Mouse (Mus musculus) gastrocnemius, adult 2 months (tissue): ENCODE data around the gene Casq2. TPM values are rescaled to one million over a fixed set of nuclear protein-coding genes. Genes with fewer than 3 reads are reported as not detected.

ENCODE experiments used
- DNase-seq: peaks from one replicate; pipeline ENCODE4 v3.0.0; 2022
- H3K27ac ChIP-seq: fragments of 200-600 bp; 2 replicates; pipeline ENCODE4 v1.8.1; 2022; ENCODE audit warnings: mild to moderate bottlenecking
- H3K4me3 ChIP-seq: fragments of 200-600 bp; 2 replicates; pipeline ENCODE4 v1.8.1; 2022; ENCODE audit warnings: mild to moderate bottlenecking, moderate library complexity
- CTCF ChIP-seq: fragments of 200-600 bp; IDR thresholded peaks from 2 replicates; pipeline ENCODE4 v1.8.1; 2022; ENCODE audit warnings: antibody characterized with exemption, mild to moderate bottlenecking, moderate library complexity
- intact Hi-C: fragments of 180-260 bp; cut with DNase I; formaldehyde crosslinking; loops from one replicate; pipeline ENCODE4 v1.15.1; 2025
- long read RNA-seq, 2 experiments: library from polyadenylated mRNA; stranded (forward); transcript quantifications; one replicate each; pipeline ENCODE4 v2.0.0; 2021
- total RNA-seq, 2 experiments: library from RNA; stranded (reverse); gene quantifications; 2 replicates each; pipeline ENCODE4 v1.2.3; 2021

Casq2 gene
- total RNA-seq, result 100 to 1,000 TPM in 1 of 2 experiments, 10 to 100 TPM in 1; 21.9 to 106 TPM
- long read RNA-seq, experiment 1, transcript Casq2-201 (11 exons, 2,556 nt), result major isoform, 126 of 141 reads
- long read RNA-seq, experiment 1, partial matches to known transcripts, result 1 of 141 reads
- long read RNA-seq, experiment 1, other reads (novel, unspliced or antisense), result 14 of 141 reads
- long read RNA-seq, experiment 2, transcript Casq2-201 (11 exons, 2,556 nt), result major isoform, 75 of 78 reads
- long read RNA-seq, experiment 2, partial matches to known transcripts, result 1 of 78 reads
- long read RNA-seq, experiment 2, other reads (novel, unspliced or antisense), result 2 of 78 reads

DNA sequence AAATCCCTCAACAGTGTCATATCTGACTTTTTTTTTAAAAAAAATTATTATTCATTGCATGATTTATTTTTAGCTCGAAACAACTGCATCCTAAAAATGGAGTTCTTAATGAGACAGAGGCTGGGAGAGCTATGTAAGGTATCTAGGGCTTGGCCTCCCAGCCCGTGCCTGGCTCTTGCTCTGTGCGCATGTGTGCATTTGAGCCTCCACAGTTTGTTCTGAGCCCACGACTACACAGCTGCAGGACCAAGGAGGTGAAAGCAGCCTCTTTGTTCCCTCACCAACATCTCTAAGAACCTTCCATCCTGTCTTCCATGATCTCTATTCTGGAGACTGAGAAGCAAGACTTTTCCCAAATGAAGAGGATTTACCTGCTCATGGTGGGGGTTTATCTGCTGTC is at the start of gene Casq2:
Gene Casq2 (plus strand): TSS at position 133 of the 400 bp plus-strand sequence.
- Histone ChIP-seq H3K4me3 (peak within 1 kb of the TSS; percentile 59), H3K27ac (peak within 1 kb of the TSS; percentile 78)
- no peak for TF ChIP-seq CTCF
- intact Hi-C loops, result loop anchor here (10.0 kb wide), 1 partner anchor 609 kb away; no protein-coding TSS in a partner anchor
- DNase-seq, result peak; percentile 28

DNA sequence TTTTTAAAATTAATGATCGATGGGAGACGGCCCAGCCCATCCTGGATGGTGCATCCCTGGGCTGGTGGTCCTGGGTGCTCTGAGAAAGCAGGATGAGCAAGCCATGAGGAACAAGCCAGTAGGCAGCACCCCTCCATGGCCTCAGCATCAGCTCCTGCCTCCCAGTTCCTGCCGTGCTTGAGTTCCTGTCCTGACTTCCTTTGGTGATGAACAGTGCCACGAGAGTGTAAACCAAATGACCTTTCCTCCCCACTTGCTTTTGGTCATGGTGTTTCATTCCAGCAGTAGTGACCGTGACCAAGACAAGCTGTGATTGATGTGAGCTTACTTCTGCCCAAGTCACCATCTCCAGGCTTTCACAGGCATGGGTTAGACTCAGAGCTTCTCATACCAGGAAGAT is 48.4 kb upstream of the Casq2 start:
- intact Hi-C loops, result no loop called here
- no peak for DNase-seq
- no peak overlapping the region for H3K4me3 ChIP-seq
- no peak for TF ChIP-seq CTCF
- no peak overlapping the region for H3K27ac ChIP-seq

GRCm38 (mm10) chr3:102038608-102039007 is 47.6 kb upstream of the Casq2 start:
- Histone ChIP-seq H3K4me3 (no peak overlapping the region), H3K27ac (no peak overlapping the region)
- no peak for DNase-seq
- no peak for TF ChIP-seq CTCF
- intact Hi-C loops, result no loop called here

GRCm38 (mm10) chr3:102041632-102042031 is 44.6 kb upstream of the Casq2 start:
- Histone ChIP-seq H3K4me3 (no peak overlapping the region), H3K27ac (no peak overlapping the region)
- intact Hi-C loops, result no loop called here
- TF ChIP-seq CTCF, result no peak
- no peak for DNase-seq

- peak; percentile 33 for TF ChIP-seq CTCF
- no peak overlapping the region for H3K27ac ChIP-seq
- DNase-seq, result no peak
- intact Hi-C loops, result no loop called here
- H3K4me3 ChIP-seq, result no peak overlapping the region
These were observed 41.1 kb upstream of the Casq2 start for GRCm38 (mm10) chr3:102045071-102045470.

DNA sequence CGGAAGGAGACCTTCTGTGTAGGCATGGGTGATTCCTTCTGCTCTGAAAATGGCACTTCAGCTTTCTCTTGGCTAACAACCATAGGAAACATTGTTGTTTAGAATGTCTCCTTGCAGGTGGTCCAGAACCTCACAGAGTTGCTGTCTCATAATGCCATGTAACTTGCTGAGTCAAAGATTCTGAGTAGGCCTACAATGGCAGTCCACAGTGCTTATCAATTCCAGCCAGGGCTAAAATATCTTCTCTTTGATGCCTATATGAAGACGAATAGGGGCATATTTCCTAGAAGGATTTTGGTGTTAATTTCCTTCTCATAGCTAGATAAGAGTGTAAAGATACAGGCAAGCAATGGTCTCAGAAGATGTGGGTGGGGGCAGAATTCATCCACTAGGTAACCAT is 38.7 kb upstream of the Casq2 start:
- Histone ChIP-seq H3K4me3 (no peak overlapping the region), H3K27ac (no peak overlapping the region)
- no peak for TF ChIP-seq CTCF
- DNase-seq, result no peak
- intact Hi-C loops, result no loop called here

DNA sequence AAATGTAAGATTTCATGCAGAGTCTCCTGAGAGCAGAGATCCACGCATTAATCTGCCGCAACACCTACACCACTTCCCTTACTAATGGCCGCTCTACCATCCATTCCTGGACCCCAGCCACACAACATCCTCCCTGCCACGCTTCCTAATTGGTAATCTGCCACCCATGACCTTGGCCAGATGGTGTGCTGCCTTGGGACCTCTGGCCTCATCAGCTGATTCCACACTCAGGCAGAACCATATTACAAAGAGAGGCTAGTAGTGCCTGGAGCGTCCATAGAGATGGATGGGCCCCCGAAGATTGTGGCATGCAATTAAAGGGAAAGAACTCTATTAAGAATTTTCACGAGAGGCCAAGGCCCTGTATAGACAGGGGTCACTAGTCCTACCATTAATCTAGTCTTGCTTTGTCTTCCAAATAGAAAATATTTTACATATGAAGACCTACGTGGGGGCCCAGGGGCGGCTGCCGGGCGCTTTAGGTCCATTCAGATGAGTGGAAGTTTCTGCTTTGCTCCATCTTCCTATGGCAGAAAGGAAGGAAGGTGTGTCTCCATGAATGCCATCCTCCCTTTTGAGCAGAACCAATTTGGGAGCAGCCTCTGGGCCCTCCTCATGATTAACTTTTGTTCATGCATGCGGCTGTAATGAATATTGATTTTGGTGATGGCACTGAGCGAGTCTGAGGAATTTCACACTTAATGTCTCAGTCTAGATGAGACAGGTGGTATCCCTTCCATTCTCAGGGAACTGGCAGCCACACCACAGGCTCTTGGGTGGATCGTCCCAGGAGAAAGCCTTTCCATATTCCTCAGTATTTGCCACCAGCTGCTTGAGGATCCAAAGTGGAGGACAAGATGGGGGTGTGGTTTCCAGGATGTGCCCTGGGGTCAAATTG is 36.8 kb upstream of the Casq2 start:
- intact Hi-C loops, result no loop called here

DNA sequence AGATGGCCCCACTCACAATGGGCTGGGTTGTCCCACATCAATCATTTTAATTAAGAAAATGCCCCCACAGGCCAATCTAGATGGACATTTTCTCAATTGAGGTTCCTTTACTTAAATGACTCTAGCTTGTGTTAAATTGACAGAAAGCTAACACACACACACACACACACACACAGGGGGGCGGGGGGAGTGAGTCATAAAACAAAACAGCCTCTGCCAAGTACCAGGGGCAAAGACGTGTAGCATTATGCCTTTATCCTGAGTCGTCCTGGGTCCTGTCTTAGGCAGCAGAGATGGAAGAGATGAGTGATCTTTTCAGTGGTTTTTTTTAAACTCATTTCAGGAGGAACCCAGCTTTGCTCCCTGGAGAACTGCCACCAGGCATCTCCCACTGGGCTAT is 34.2 kb upstream of the Casq2 start:
- TF ChIP-seq CTCF, result no peak
- DNase-seq, result no peak
- Histone ChIP-seq H3K27ac (no peak overlapping the region), H3K4me3 (no peak overlapping the region)
- intact Hi-C loops, result no loop called here

More for the DNA sequence above, 36.8 kb upstream of the Casq2 start:
- Histone ChIP-seq H3K27ac (no peak overlapping the region), H3K4me3 (no peak overlapping the region)
- no peak for DNase-seq
- no peak for TF ChIP-seq CTCF

DNA sequence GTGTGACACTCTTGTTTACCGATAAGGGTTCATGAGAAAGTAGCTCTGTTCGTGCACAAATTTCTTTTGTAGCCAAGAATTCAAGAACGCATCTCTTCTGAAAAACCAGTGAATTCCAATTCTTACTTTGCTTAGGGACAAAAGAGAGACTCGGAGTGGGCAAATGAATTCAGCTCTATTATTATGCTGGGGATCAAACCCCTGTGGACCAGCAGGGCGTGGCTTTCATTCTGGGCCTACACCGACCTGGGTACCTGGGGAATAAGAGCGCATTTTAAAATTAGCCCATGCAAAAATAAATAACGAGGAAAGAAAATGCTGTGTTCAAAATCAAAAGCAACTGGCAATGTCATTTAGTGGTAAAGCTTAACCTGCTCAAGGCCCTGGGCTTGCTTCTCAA is 32.9 kb upstream of the Casq2 start:
- intact Hi-C loops, result no loop called here
- TF ChIP-seq CTCF, result no peak
- H3K4me3 ChIP-seq, result no peak overlapping the region
- DNase-seq, result no peak
- H3K27ac ChIP-seq, result no peak overlapping the region

GRCm38 (mm10) chr3:102055878-102056277 is 30.3 kb upstream of the Casq2 start:
- DNase-seq, result no peak
- TF ChIP-seq CTCF, result no peak
- Histone ChIP-seq H3K4me3 (no peak overlapping the region), H3K27ac (no peak overlapping the region)
- intact Hi-C loops, result no loop called here

DNA sequence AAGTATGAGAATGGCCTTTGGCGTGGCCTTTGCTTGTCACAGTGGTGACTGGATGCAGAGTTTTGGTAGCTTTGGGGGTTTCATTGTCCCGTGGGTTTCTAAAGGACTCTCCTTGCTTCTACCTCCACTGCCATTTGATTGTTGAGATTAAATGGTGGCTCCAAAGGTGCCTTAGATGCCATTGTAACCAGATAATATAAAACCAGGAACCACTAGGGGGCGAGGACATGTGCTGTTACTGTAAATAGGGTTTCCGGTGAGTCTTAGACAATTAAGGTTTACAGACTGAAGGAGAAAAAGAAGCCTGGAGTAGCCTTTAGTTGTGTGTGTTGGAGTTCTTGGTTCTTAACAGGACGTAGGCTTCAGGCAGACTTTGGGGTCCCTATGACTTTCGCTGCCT is 26.1 kb upstream of the Casq2 start:
- no peak for DNase-seq
- Histone ChIP-seq H3K27ac (no peak overlapping the region), H3K4me3 (no peak overlapping the region)
- TF ChIP-seq CTCF, result peak; percentile 6; the same call in 1 of the 2 replicates
- intact Hi-C loops, result loop anchor here (5.0 kb wide), 1 partner anchor 163 kb away; no protein-coding TSS in a partner anchor

DNA sequence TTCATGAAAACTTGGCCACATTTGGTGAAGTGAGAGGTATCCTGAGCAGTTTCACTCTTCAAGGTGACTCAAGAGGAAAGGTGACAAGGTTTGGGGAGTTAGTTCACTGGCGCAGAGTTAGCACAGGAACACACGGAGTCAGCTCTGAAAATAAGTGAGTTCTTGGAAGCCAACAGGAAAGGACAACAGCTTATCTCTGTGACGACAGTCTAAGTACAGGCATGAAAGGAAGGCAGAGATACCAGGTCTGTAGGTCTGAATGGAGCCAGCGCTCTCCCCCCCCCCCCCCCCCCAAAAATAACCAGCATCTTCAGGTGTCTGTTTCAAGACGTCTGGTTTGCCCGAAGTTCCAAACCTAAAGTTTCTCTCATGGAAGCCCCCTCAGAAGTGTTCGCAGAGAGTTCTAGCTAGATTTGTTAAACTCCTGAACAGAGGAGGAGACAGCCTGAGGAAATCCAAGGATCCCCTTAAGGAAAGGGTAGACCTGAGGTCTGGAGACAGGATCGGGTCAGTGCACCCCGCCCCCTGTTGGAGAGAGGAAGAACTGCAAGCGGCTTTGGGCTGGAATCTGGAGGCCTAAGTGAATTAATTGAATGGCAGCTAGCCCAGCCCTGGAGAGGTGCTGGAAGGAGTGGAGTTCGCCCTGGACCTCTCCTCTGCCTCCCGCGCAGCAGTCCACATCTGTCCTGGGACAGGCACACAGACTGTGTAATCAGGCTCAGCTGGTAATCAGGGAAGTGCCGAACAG is 24.1 kb upstream of the Casq2 start:
- TF ChIP-seq CTCF, result peak; percentile 95
- Histone ChIP-seq H3K4me3 (no peak overlapping the region), H3K27ac (no peak overlapping the region)
- DNase-seq, result peak; percentile 65
- intact Hi-C loops, result loop anchor here (5.0 kb wide), 1 partner anchor 165 kb away; no protein-coding TSS in a partner anchor
